Mouse (Mus musculus) limb, embryonic 12.5 days (tissue): ENCODE data around the gene Mfsd4b2. TPM values are rescaled to one million over a fixed set of nuclear protein-coding genes. Genes with fewer than 3 reads are reported as not detected.
A peak's percentile ranks its signal among the peaks of the same experiment; 100 is the strongest.
"Not testable (repeated sequence)": the region's sequence is repeated elsewhere in the genome, so short reads cannot be mapped to it uniquely, and the experiment has no call there.

Source experiments
- ATAC-seq: fragments of 200-750 bp; cut with Nextera tagmentation; 2 replicates; pipeline ENCODE4 v1.8.0; 2017; ENCODE audit warnings: low read depth, moderate TSS enrichment; ENCODE audit not compliant: insufficient number of reproducible peaks, insufficient read depth, low FRiP score, low TSS enrichment
- H3K27ac ChIP-seq: fragments of 300-500 bp; sonication (generic); 2 replicates; pipeline ENCODE4 v1.5.1; 2016; ENCODE audit warnings: mild to moderate bottlenecking, moderate library complexity
- H3K27me3 ChIP-seq: fragments of 300-500 bp; sonication (generic); 2 replicates; pipeline ENCODE4 v1.6.1; 2016; ENCODE audit warnings: mild to moderate bottlenecking, moderate library complexity
- H3K36me3 ChIP-seq: fragments of 300-500 bp; sonication (generic); 2 replicates; pipeline ENCODE4 v1.6.1; 2016; ENCODE audit warnings: mild to moderate bottlenecking, moderate library complexity
- H3K4me1 ChIP-seq: fragments of 300-500 bp; sonication (generic); replicated peaks from 2 replicates; pipeline ENCODE4 v1.6.1; 2016
- H3K4me2 ChIP-seq: fragments of 300-500 bp; sonication (generic); 2 replicates; pipeline ENCODE4 v1.6.1; 2016; ENCODE audit warnings: mild to moderate bottlenecking, moderate library complexity
- H3K4me3 ChIP-seq: fragments of 300-500 bp; sonication (generic); replicated peaks from 2 replicates; pipeline ENCODE4 v1.5.1; 2016; ENCODE audit warnings: mild to moderate bottlenecking
- H3K9ac ChIP-seq: fragments of 300-500 bp; sonication (generic); replicated peaks from 2 replicates; pipeline ENCODE4 v1.6.1; 2016; ENCODE audit warnings: mild to moderate bottlenecking, moderate library complexity
- H3K9me3 ChIP-seq: fragments of 300-500 bp; sonication (generic); 2 replicates; pipeline ENCODE4 v1.6.1; 2016; ENCODE audit warnings: mild to moderate bottlenecking, moderate library complexity
- WGBS: fragments of 180-500 bp; shearing (Covaris S2); methylation state at CpG from one replicate; pipeline ENCODE4 v1.1.7; 2016; 5-methylcytosine and 5-hydroxymethylcytosine counted together
- polyA plus RNA-seq: library from polyadenylated mRNA; unstranded; fragments of >200 nt; fragmentation: Nextera tagmentation; extraction: Ambion mirVana; gene quantifications from 2 replicates; pipeline ENCODE4 v1.2.1, GENCODE M21; 2016

The Mfsd4b2 gene
- polyA plus RNA-seq, 1 experiment from 2014 or later = not detected

DNA sequence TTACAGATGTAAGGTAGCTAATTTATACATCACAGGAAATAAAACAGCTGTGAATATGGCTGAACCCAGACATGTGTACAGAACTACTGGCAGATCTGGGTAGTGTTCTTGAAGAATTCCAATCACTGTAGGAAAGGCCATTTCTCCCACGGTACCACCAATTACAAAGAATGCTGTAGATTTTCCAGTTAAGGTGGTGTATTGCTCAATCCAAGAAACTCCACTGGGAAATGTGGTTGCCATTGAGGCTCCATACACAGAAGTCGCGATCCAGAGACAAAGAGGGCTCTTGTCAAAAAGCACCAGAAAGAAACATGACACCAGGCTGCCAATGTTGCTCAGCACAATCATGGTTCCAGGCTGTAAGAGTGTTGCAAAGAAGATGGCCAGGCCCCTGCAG, 20.5 kb upstream of the Mfsd4b2 start:
- not testable (repeated sequence) for H3K27me3 ChIP-seq, H3K9me3 ChIP-seq, H3K9ac ChIP-seq, H3K4me1 ChIP-seq, H3K36me3 ChIP-seq, ATAC-seq, H3K4me3 ChIP-seq, H3K27ac ChIP-seq, H3K4me2 ChIP-seq
- 70% methylated on average over 3 of the region's 3 CpGs for WGBS

DNA sequence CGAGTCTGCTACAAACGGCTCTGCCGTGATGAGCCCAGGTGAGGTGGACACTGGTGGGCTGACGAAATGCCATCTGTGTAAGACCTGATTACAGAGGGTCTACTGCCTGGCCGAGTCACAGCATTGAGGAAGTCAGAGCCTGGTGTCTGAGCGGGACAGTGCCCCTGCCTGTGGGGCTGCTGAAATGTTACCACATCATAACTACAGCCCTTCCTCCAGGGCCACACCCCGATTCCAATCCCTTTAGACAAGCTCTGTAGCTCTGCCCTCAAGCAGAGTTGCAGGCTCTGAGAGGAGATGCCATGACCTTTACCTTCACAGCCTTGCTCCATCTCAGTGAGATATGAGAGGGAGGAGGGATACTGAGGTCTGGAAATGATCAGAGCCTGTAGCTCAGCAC, 9.8 kb upstream of the Mfsd4b2 start:
- ATAC-seq = no peak
- 77% methylated on average over 7 of the region's 7 CpGs for WGBS
- no peak overlapping the region for H3K4me3 ChIP-seq
- H3K36me3 ChIP-seq = no peaks in the 10 kb centered on the region
- H3K4me1 ChIP-seq = no peaks in the 10 kb centered on the region
- no peaks in the 10 kb centered on the region for H3K9me3 ChIP-seq
- H3K27ac ChIP-seq = no peak overlapping the region
- no peaks in the 10 kb centered on the region for H3K27me3 ChIP-seq
- H3K4me2 ChIP-seq = no peak overlapping the region
- 0 out of 2 replicates have a peak overlapping the region, but pooled peaks have one; percentile 27 for H3K9ac ChIP-seq

DNA sequence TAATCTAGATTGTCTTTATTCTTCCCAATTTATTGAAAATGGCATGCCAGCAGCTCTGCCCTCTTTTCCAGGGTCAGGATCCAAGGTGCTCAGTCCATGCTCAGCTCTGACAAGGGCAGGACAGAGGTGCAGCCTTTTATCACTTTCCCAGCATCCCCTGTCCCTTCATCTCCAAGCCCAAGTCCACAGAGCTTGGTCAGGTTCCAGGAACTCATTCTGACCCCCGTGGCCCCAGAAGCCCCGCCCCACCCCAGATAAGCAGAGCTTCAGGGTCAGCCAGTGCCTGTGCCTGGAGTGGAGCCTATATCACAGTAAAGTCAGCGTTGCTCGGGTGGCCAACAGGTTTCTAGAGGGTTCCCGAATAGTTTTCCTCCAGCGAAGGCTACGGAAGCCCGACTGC, 2.2 kb downstream of the Mfsd4b2 start:
- Histone ChIP-seq H3K27me3 (peaks cover 27% of the 10 kb centered on the region), H3K4me1 (peaks cover 14% of the 10 kb centered on the region)
- not testable (repeated sequence) for H3K9me3 ChIP-seq, H3K4me3 ChIP-seq, H3K4me2 ChIP-seq, H3K36me3 ChIP-seq, H3K27ac ChIP-seq, H3K9ac ChIP-seq, ATAC-seq
- WGBS = 74% methylated on average over 8 of the region's 8 CpGs

DNA sequence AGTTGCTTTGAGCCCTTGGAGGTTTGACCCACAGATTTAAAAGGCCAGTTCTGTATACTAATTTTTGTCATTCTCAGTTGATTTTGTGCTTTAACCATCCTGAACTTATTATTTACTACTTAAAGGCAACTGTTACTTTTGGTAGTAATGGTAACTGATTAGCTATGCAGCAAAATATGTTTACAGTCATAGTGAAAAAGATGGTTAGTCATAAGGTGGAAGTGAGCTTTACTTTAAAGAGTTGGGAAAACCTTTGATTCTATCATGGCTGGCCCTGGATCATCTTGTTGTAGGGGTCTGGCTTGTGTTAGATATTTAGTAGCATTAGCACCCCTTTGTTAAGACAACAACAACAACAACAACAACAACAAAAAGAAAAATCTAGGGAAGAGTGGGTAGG, 14.1 kb downstream of the Mfsd4b2 start:
- Histone ChIP-seq H3K9me3 (no peaks in the 10 kb centered on the region), H3K27ac (no peak overlapping the region), H3K4me2 (no peak overlapping the region), H3K4me3 (no peak overlapping the region), H3K4me1 (no peaks in the 10 kb centered on the region), H3K27me3 (no peaks in the 10 kb centered on the region), H3K36me3 (no peaks in the 10 kb centered on the region), H3K9ac (no peak overlapping the region)
- no peak for ATAC-seq

DNA sequence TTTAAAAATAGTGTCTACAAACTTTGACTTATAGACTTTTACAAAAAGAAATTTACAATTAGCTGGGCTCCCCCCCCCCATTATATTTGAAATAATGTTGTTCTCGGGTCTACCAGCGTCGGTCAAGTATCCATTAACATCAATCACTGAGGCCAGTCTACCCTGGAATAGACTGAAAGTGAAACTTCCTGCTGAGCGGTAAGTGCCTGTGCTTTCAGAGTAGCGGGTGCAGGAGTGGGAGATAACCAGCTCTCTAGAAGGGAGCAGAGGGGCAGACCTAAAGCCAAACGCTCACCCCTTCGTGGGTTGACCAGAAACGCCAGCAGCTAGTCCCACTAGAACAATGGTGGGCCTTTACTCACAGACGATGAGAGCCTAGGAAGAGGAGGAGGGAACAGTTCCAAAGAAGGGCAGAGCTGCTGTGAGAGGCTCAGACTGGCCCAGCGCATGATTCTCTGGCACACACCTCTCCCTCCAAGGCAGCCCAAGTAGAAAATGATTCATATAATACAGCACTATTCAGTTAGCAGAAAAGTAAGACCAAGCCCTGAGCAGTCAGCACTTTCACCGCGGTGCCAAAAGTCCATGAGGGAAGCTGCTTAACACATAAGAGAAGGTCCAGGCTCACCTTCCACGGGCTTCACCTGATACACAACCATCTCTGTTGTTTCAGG, 17.8 kb downstream of the Mfsd4b2 start:
- H3K27ac ChIP-seq = no peak overlapping the region
- WGBS = 67% methylated on average over 13 of the region's 13 CpGs
- H3K4me2 ChIP-seq = no peak overlapping the region
- ATAC-seq = no peak
- H3K4me3 ChIP-seq = no peak overlapping the region
- H3K36me3 ChIP-seq = no peaks in the 10 kb centered on the region
- no peak overlapping the region for H3K9ac ChIP-seq
- H3K4me1 ChIP-seq = no peaks in the 10 kb centered on the region
- no peaks in the 10 kb centered on the region for H3K27me3 ChIP-seq
- no peaks in the 10 kb centered on the region for H3K9me3 ChIP-seq

DNA sequence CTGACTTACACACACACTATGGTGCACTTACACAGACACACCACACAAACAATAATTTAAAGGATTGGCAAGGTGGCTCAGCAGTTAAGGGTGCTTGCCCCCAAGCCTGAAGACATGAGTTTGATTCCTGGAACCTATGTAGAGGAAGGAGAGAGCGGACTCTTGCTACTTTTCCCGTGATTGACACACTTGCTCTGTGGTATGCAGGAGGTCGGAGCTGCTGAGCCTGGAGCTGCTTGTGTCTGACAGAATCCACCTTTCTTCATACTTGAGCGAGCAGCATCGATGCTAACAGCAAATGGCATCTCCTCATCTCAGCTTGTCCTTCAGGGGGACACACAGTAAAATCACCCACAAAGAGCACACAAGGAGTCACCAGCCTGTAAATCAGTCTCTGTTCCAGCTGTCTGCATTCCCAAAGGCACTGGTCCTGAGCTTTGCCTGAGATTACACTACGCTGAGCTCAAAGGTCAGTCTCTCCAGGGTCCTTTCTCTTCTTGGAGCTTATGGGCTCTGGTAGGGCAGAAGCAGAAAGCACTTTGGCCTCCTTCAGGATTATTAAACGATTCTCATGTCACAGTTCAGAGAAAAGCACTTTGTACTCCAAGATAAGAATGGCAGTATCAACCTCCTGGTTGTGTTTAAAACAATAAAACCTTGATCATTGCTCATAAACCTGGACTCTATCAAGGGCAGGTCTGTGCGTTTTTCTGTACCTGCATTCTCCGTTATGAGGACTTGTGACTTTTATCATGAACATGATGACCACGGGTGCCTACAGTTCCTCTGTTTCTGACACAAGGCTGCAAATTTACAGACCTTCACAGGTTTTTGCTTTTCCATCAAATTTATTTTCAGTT, 19.7 kb downstream of the Mfsd4b2 start:
- Histone ChIP-seq H3K4me1 (no peaks in the 10 kb centered on the region), H3K9ac (no peak overlapping the region), H3K27ac (no peak overlapping the region), H3K9me3 (no peaks in the 10 kb centered on the region), H3K4me3 (no peak overlapping the region), H3K36me3 (no peaks in the 10 kb centered on the region), H3K27me3 (no peaks in the 10 kb centered on the region), H3K4me2 (no peak overlapping the region)
- no peak for ATAC-seq
- WGBS = 79% methylated on average over 10 of the region's 10 CpGs

DNA sequence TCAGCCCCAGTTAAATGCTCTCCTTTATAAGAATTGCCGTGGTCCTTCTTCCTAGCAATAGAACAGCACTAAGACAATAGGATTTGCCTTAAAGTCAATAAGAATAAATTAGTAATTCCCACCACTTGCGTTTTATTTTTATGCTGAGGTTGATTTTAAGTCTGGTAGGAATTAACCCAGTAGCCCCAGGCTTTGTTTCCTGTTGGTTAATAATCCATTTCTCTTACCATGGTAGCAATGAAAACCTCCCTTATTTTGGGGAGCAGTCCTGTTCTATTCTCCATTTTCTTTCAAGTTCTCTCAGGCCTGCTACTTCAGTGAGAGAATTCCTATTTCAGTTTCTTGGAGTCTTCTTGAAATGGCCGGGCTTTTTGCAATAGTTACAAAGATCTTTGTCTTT, 22.5 kb downstream of the Mfsd4b2 start:
- Histone ChIP-seq H3K4me1 (no peaks in the 10 kb centered on the region), H3K9me3 (no peaks in the 10 kb centered on the region), H3K4me2 (no peak overlapping the region), H3K4me3 (no peak overlapping the region), H3K36me3 (no peaks in the 10 kb centered on the region), H3K9ac (no peak overlapping the region), H3K27me3 (no peaks in the 10 kb centered on the region), H3K27ac (no peak overlapping the region)
- ATAC-seq = no peak
- WGBS = 70% methylated on average over 3 of the region's 3 CpGs

DNA sequence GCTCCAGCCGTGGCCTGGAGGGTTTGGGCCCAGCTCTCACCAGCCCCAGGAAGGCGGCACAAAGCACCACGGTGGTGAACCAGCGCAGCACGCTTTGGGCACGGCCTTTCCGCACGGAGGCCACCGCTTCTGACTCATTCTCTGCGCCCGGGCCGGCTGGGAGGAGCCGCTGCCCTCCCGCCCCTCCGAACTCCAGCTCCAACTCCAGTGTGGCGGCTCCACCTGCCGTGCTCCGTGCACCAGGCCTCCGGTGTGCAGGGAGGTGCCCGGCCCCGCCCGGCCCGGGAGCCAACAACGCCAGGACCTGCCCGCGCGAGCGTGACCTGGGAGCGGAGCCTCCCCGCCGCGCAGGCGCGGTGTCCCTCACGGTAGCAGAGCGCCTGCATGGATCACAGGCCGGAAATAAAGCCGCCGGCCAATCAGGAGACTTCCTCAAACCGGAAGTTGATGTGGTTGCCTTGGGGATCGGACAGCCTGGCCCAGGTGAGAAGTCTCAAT, 27.8 kb downstream of the Mfsd4b2 start, which contains the start of gene Mfsd4b4:
Mfsd4b4 (minus strand) TSS at position 365 of the 498 bp plus-strand sequence.
- Histone ChIP-seq H3K27me3 (no peaks in the 10 kb centered on the region), H3K4me1 (0 out of 2 replicates have a peak, but pooled peaks cover 6% of the 10 kb centered on the region), H3K4me3 (peak within 1 kb of the TSS; percentile 74), H3K9ac (peak within 1 kb of the TSS; percentile 89), H3K4me2 (peak within 1 kb of the TSS; percentile 70), H3K27ac (peak within 1 kb of the TSS; percentile 89), H3K9me3 (no peaks in the 10 kb centered on the region), H3K36me3 (no peaks in the 10 kb centered on the region)
- under 1% methylated on average over 41 of the region's 41 CpGs for WGBS
- ATAC-seq = peak; percentile 92

DNA sequence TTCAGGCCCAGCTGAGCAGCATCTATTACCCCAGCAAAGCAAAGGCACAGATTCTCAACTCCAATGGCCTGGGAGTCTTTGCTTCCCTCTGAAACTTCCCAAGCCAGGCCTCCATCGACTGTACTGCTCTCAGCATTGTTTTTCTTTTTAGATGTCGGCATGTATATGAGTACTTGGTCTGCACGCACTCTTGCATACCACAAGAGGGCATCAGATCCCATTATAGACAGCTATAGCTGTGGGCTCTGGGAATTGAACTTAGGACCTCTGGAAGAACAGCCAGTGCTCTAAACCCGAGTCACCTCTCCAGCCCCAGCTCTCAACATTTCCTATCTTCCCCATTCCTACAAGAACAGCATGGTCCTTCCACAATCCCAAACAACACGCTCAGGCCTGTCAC, 30.2 kb downstream of the Mfsd4b2 start:
- 88% methylated on average over 5 of the region's 5 CpGs for WGBS
- Histone ChIP-seq H3K4me1 (0 out of 2 replicates have a peak, but pooled peaks cover 6% of the 10 kb centered on the region), H3K4me3 (no peak overlapping the region), H3K27ac (no peak overlapping the region), H3K9ac (no peak overlapping the region), H3K4me2 (no peak overlapping the region), H3K27me3 (no peaks in the 10 kb centered on the region), H3K9me3 (no peaks in the 10 kb centered on the region), H3K36me3 (peaks cover 3% of the 10 kb centered on the region; the same call in 1 of the 2 replicates)
- ATAC-seq = no peak

DNA sequence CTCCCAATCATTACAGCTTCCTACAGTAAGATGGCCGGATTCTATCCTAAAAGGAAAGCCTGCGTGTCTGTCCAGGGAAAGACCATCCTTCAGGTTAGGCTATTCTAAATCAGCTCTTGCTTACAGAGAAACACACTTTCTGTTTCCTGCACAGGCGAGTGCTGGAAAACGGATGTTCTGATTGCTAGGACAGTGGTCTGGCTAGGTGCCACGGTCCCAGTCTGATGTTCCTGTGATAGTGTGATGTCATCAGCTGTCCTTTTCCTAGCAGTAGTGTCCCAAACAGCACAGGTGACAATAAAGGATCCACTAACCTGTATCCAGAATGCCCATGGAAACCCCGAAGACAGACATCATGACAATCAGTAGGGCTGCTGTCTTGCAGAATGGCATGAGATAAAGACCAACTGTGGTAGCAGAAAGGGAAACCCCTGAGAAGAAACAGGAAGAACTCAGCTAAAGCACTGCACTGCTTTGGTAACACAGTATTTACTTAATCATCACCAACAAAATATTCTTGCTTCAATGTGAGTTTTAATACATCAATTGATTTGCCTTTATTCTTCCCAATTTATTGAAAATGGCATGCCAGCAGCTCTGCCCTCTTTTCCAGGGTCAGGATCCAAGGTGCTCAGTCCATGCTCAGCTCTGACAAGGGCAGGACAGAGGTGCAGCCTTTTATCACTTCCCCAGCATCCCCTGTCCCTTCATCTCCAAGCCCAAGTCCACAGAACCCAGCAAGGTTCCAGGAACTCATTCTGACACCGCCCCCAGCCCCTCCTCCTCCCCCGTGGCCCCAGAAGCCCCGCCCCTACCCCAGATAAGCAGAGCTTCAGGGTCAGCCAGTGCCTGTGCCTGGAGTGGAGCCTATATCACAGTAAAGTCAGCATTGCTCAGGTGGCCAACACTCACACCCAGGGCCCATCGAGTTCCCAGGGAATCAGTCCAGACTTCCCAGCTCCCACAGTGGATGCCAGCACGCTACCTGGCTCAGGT, 32.7 kb downstream of the Mfsd4b2 start:
- Histone ChIP-seq H3K4me2 (no peak overlapping the region), H3K36me3 (peaks cover 6% of the 10 kb centered on the region; the same call in 1 of the 2 replicates), H3K4me3 (no peak overlapping the region), H3K9ac (no peak overlapping the region), H3K27me3 (no peaks in the 10 kb centered on the region), H3K27ac (no peak overlapping the region), H3K9me3 (no peaks in the 10 kb centered on the region), H3K4me1 (0 out of 2 replicates have a peak, but pooled peaks cover 6% of the 10 kb centered on the region)
- ATAC-seq = no peak
- WGBS = 73% methylated on average over 11 of the region's 11 CpGs
